Mouse (Mus musculus) neural tube, embryonic 12.5 days (tissue): ENCODE data around the gene Mesp2. TPM values are rescaled to one million over a fixed set of nuclear protein-coding genes. Genes with fewer than 3 reads are reported as not detected.

ENCODE experiments used
- ATAC-seq: fragments of 200-750 bp; cut with Nextera tagmentation; 2 replicates; pipeline ENCODE4 v1.8.0; 2017; ENCODE audit warnings: low read depth, mild to moderate bottlenecking, moderate TSS enrichment, moderate library complexity; ENCODE audit not compliant: low FRiP score
- H3K27ac ChIP-seq: fragments of 300-500 bp; sonication (generic); 2 replicates; pipeline ENCODE4 v1.5.1; 2016
- H3K27me3 ChIP-seq: fragments of 300-500 bp; sonication (generic); replicated peaks from 2 replicates; pipeline ENCODE4 v1.6.1; 2016; ENCODE audit warnings: mild to moderate bottlenecking
- H3K36me3 ChIP-seq: fragments of 300-500 bp; sonication (generic); 2 replicates; pipeline ENCODE4 v1.6.1; 2016; ENCODE audit warnings: mild to moderate bottlenecking
- H3K4me1 ChIP-seq: fragments of 300-500 bp; sonication (generic); 2 replicates; pipeline ENCODE4 v1.6.1; 2016
- H3K4me2 ChIP-seq: fragments of 300-500 bp; sonication (generic); replicated peaks from 2 replicates; pipeline ENCODE4 v1.6.1; 2016; ENCODE audit warnings: mild to moderate bottlenecking
- H3K4me3 ChIP-seq: fragments of 300-500 bp; sonication (generic); 2 replicates; pipeline ENCODE4 v1.5.1; 2016
- H3K9ac ChIP-seq: fragments of 300-500 bp; sonication (generic); 2 replicates; pipeline ENCODE4 v1.6.1; 2016; ENCODE audit warnings: mild to moderate bottlenecking
- H3K9me3 ChIP-seq: fragments of 300-500 bp; sonication (generic); 2 replicates; pipeline ENCODE4 v1.6.1; 2016; ENCODE audit warnings: mild to moderate bottlenecking
- WGBS: fragments of 180-500 bp; shearing (Covaris S2); methylation state at CpG from one replicate; pipeline ENCODE4 v1.1.7; 2016; 5-methylcytosine and 5-hydroxymethylcytosine counted together
- polyA plus RNA-seq: library from polyadenylated mRNA; unstranded; fragments of >200 nt; fragmentation: Nextera tagmentation; extraction: Ambion mirVana; gene quantifications from 2 replicates; pipeline ENCODE4 v1.2.1, GENCODE M21; 2016

Gene Mesp2
- polyA plus RNA-seq, 1 experiment from 2014 or later, result 0.44 TPM

GRCm38 (mm10) chr7:79847456-79848451 lies 37.2 kb downstream of the Mesp2 start:
- Histone ChIP-seq H3K27me3 (peaks cover 28% of the 10 kb centered on the region), H3K4me3 (peak overlapping the region; percentile 31), H3K27ac (no peak overlapping the region), H3K36me3 (no peaks in the 10 kb centered on the region), H3K4me2 (peak overlapping the region; percentile 62), H3K4me1 (peaks cover 8% of the 10 kb centered on the region; the same call in 1 of the 2 replicates), H3K9me3 (no peaks in the 10 kb centered on the region), H3K9ac (no peak overlapping the region; the same call in 1 of the 2 replicates)
- no peak for ATAC-seq
- WGBS, result 10% methylated on average over 52 of the region's 53 CpGs

- WGBS, result 83% methylated on average over 4 of the region's 4 CpGs
- no peak for ATAC-seq
- no peaks in the 10 kb centered on the region for H3K9me3 ChIP-seq
- H3K36me3 ChIP-seq, result no peaks in the 10 kb centered on the region
- H3K27me3 ChIP-seq, result no peaks in the 10 kb centered on the region
- no peak overlapping the region for H3K4me2 ChIP-seq
- H3K4me1 ChIP-seq, result no peaks in the 10 kb centered on the region
- H3K9ac ChIP-seq, result no peak overlapping the region
- no peak overlapping the region for H3K27ac ChIP-seq
- no peak overlapping the region for H3K4me3 ChIP-seq
Observed at GRCm38 (mm10) chr7:79856305-79856704, 45.8 kb downstream of the Mesp2 start.

DNA sequence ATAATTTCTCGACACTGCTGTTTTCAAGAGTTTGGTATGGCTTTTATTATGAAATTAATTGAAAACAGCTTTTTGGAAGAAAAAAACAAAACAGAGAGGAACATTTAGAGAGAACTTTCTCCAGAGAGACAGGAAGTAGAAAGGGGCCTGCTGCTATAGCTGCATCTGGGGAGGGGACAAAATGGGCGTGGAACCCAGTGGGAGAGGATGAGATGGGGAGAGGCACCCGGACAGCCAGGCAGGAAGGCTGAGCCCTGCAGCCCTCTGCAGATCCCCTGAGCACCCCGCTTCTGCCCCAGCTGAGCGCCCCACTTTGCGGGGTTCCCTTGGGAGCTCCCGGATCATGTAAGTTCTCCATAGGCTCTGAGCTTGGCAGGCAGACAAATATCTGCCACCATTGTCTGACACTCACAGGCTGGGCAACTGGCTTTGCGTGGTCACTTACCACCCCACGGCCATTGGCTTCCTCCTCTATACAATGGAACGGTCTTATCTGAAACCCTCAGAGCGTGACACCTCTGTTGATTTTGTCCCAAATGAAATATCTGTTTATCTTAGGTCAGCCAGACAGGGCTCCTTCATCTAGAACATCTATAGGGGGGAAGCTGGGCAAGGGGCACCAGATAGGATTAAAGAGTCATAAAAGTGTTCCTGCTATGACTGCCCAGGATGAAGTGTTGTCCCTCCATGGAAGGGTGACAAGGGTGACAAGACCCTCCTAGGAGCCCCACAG lies 47.8 kb downstream of the Mesp2 start:
- Histone ChIP-seq H3K4me1 (no peaks in the 10 kb centered on the region), H3K27me3 (no peaks in the 10 kb centered on the region), H3K4me2 (no peak overlapping the region), H3K4me3 (no peak overlapping the region), H3K36me3 (no peaks in the 10 kb centered on the region), H3K9me3 (no peaks in the 10 kb centered on the region), H3K9ac (no peak overlapping the region), H3K27ac (no peak overlapping the region)
- WGBS, result 81% methylated on average over 11 of the region's 11 CpGs
- ATAC-seq, result no peak

DNA sequence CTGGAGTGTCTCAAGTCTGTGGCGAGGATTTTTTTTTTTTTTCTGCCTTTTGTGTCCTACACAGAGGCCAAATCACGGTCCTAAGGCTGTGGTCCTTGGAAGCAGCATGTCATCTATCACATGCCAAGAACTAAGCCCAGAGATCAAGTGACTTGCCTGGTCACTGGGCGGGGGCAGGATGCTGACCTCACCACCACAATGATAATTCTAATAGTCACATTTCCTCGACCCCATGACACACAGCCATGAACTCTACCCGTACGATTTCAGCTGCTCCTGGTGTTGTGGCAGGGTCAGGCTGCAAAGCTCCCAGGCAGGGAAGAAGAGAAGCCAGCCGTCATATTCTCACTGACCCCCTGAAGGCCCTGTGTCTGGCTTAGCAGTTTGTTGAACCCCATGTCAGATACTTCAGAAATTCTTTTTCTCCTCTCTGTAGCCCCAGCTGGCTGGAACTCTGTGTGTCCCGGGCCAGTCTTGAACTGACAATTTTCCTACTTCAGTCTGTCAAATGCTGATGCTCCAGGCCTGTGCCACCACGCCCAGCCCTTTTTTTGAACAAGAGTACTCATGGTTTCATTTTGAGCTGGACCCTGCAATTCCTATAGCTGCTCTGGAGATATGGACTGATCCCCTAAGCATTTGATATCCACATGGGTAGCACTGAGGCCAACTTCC lies 48.6 kb downstream of the Mesp2 start:
- H3K36me3 ChIP-seq, result no peaks in the 10 kb centered on the region
- no peaks in the 10 kb centered on the region for H3K4me1 ChIP-seq
- no peak overlapping the region for H3K9ac ChIP-seq
- no peak overlapping the region for H3K27ac ChIP-seq
- no peaks in the 10 kb centered on the region for H3K9me3 ChIP-seq
- H3K27me3 ChIP-seq, result no peaks in the 10 kb centered on the region
- H3K4me3 ChIP-seq, result no peak overlapping the region
- 68% methylated on average over 9 of the region's 9 CpGs for WGBS
- H3K4me2 ChIP-seq, result no peak overlapping the region
- no peak for ATAC-seq

DNA sequence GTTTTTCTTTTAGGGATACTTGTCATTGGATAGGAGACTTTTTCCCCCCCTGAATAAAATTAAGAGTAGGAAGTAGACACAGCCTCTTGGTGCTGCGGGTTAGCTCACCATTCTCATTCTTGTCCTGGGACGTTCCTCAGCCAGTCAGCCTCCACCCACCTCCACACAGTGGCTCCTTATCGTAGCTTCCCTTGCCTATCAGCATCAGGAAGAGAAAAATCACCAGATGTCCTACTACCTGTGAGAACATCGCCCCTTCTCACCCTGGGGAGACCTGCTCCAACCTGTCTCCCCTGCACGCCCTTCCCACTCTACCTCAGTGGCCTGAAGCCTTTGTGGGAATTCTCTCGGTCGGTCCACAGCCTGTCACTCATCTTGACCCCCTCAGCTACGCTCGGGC lies 50.3 kb downstream of the Mesp2 start, which contains the start of gene Anpep:
TSS of gene Anpep (minus strand) at position 249 of the 400 bp plus-strand sequence.
- Histone ChIP-seq H3K27ac (no peak within 1 kb of the TSS), H3K9ac (no peak within 1 kb of the TSS), H3K4me1 (no peaks in the 10 kb centered on the region), H3K9me3 (no peaks in the 10 kb centered on the region), H3K27me3 (no peaks in the 10 kb centered on the region), H3K4me3 (no peak within 1 kb of the TSS), H3K36me3 (no peaks in the 10 kb centered on the region), H3K4me2 (no peak within 1 kb of the TSS)
- 87% methylated on average over 9 of the region's 9 CpGs for WGBS
- ATAC-seq, result no peak

- Histone ChIP-seq H3K9me3 (no peaks in the 10 kb centered on the region), H3K27me3 (no peaks in the 10 kb centered on the region), H3K4me2 (no peak overlapping the region), H3K27ac (no peak overlapping the region), H3K4me3 (no peak overlapping the region), H3K4me1 (peaks cover 4% of the 10 kb centered on the region; the same call in 1 of the 2 replicates), H3K36me3 (no peaks in the 10 kb centered on the region), H3K9ac (no peak overlapping the region)
- ATAC-seq, result no peak
- 86% methylated on average over 8 of the region's 8 CpGs for WGBS
Observed at GRCm38 (mm10) chr7:79861794-79862193, 51.3 kb downstream of the Mesp2 start.

Other genes with a start within 250 kb of the Mesp2 start
- gene Rhcg, start 193.1 kb upstream of the Mesp2 start, polyA plus RNA-seq, result 3.3 and 3.6 TPM in 2 replicates
- 9.1 TPM in 2 replicates for gene Ticrr, start 150.5 kb upstream of the Mesp2 start, polyA plus RNA-seq
- 6.0 and 6.2 TPM in 2 replicates for gene Kif7, start 95.0 kb upstream of the Mesp2 start, polyA plus RNA-seq
- gene Plin1, start 77.8 kb upstream of the Mesp2 start, polyA plus RNA-seq, result not detected in 2 replicates
- 9.8 and 11.5 TPM in 2 replicates for gene Pex11a, start 67.6 kb upstream of the Mesp2 start, polyA plus RNA-seq
- gene Wdr93, start 67.6 kb upstream of the Mesp2 start, polyA plus RNA-seq, result 0.17 and 0.38 TPM in 2 replicates
- gene Mesp1, start 16.9 kb upstream of the Mesp2 start, polyA plus RNA-seq, result not detected in 2 replicates
- 5.2 and 6.7 TPM in 2 replicates for gene Anpep, start 50.3 kb downstream of the Mesp2 start, polyA plus RNA-seq
- gene Ap3s2, start 109.9 kb downstream of the Mesp2 start, polyA plus RNA-seq, result 49.8 and 55.0 TPM in 2 replicates
- 20.7 and 22.2 TPM in 2 replicates for gene Arpin, start 124.6 kb downstream of the Mesp2 start, polyA plus RNA-seq
- 24.7 and 26.3 TPM in 2 replicates for gene Zfp710, start 214.1 kb downstream of the Mesp2 start, polyA plus RNA-seq